Mouse (Mus musculus): ENCODE measurements around the gene Gpsm1. TPM values are rescaled to one million over a fixed set of nuclear protein-coding genes. Genes with fewer than 3 reads are reported as not detected.

The Gpsm1 gene
- polyA plus RNA-seq, 1 experiment from 2014 or later: 36.5 TPM

DNA sequence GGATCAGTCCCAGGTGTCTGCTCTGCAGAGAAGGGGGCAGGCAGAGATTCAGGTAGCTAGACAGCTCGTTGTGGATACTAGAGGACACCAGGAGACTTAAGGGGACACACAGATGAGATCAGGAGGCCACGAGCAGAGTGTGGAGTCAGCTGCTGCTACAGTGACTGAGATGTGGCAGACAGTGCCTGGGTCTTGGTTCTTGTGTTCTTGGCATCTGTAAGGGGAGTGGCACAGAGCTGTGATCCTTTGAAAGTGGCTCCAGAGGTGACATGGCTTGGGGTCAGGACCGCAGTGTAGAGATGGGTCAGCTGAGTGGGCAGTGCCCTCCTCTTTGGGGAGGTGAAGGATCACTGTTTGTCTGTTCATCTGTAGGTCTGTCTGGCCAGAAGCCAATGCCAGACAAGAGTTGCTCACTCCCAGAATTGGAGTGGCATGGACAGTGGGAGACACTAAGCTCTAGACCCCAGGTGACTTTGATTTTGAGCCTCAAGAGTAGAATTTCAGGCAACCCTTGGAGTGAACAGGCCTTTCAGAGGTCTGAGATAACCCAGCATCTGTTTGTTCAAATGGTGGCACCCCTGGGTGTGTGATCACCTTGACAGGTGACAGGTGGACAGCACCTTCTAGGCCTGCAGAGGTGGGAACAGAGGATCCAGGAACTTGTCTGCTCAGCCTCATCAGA is 2.8 kb downstream of the Gpsm1 start:
- H3K27me3 ChIP-seq (ENCODE audit: control insufficient read depth, insufficient read depth, low read length): no peaks in the 10 kb centered on the region
- no peaks in the 10 kb centered on the region for H3K9me3 ChIP-seq (ENCODE audit: control insufficient read depth, low read length)
- H3K36me3 ChIP-seq (ENCODE audit: control insufficient read depth, insufficient read depth, low read length): peaks cover 14% of the 10 kb centered on the region
- H3K27ac ChIP-seq (replicated peaks in 1 of 2; ENCODE audit: control insufficient read depth in 1 of 2, insufficient read depth in 1 of 2, low read depth in 2 of 2, low read length in 2 of 2): no peak overlapping the region
- 83% methylated on average over 3 of the region's 3 CpGs for WGBS
- ATAC-seq (ENCODE audit: insufficient number of reproducible peaks, insufficient read depth, low FRiP score, low read depth): no peak
- H3K4me1 ChIP-seq (ENCODE audit: control insufficient read depth in 2 of 2, insufficient read depth in 2 of 2, low read length in 2 of 2): peaks cover 39 to 50% of the 10 kb centered on the region in 2 experiments
- no peak overlapping the region for H3K4me2 ChIP-seq (ENCODE audit: low read length)
- H3K4me3 ChIP-seq (ENCODE audit: control insufficient read depth in 1 of 2, insufficient read depth in 1 of 2, low read depth in 1 of 2, low read length in 2 of 2): no peak overlapping the region
- H3K9ac ChIP-seq (ENCODE audit: low read length): peak overlapping the region; percentile 88

DNA sequence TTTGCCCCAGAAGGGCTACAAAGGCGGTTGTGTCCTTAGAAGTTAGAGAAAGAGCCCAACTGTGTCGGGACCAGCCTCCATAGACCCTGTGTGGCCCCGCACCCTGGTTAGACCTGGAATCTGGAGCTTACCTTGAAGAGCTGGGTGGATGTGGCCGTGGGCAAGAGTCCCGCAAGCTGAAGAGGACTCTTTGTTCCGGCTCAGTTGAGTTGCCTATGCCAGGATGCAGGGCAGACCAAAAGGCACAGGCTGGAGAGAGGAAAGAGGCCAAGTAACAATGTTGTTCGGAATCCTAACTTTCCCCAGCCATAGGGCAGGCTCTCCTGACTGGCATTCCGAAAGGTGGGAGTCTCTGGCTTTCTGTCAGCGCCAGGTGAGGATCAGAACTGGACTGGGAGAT is 3.8 kb downstream of the Gpsm1 start:
- H3K4me1 ChIP-seq (ENCODE audit: control insufficient read depth in 2 of 2, insufficient read depth in 2 of 2, low read length in 2 of 2): peaks cover 41 to 56% of the 10 kb centered on the region in 2 experiments
- no peak overlapping the region for H3K4me3 ChIP-seq (ENCODE audit: control insufficient read depth in 1 of 2, insufficient read depth in 1 of 2, low read depth in 1 of 2, low read length in 2 of 2)
- H3K4me2 ChIP-seq (ENCODE audit: low read length): no peak overlapping the region
- no peak overlapping the region for H3K27ac ChIP-seq (replicated peaks in 1 of 2; ENCODE audit: control insufficient read depth in 1 of 2, insufficient read depth in 1 of 2, low read depth in 2 of 2, low read length in 2 of 2)
- no peak for ATAC-seq (ENCODE audit: insufficient number of reproducible peaks, insufficient read depth, low FRiP score, low read depth)
- 89% methylated on average over 9 of the region's 9 CpGs for WGBS
- H3K9ac ChIP-seq (ENCODE audit: low read length): peak overlapping the region; percentile 27; the same call in 1 of the 2 replicates
- peaks cover 24% of the 10 kb centered on the region for H3K36me3 ChIP-seq (ENCODE audit: control insufficient read depth, insufficient read depth, low read length)
- no peaks in the 10 kb centered on the region for H3K27me3 ChIP-seq (ENCODE audit: control insufficient read depth, insufficient read depth, low read length)
- H3K9me3 ChIP-seq (ENCODE audit: control insufficient read depth, low read length): no peaks in the 10 kb centered on the region

DNA sequence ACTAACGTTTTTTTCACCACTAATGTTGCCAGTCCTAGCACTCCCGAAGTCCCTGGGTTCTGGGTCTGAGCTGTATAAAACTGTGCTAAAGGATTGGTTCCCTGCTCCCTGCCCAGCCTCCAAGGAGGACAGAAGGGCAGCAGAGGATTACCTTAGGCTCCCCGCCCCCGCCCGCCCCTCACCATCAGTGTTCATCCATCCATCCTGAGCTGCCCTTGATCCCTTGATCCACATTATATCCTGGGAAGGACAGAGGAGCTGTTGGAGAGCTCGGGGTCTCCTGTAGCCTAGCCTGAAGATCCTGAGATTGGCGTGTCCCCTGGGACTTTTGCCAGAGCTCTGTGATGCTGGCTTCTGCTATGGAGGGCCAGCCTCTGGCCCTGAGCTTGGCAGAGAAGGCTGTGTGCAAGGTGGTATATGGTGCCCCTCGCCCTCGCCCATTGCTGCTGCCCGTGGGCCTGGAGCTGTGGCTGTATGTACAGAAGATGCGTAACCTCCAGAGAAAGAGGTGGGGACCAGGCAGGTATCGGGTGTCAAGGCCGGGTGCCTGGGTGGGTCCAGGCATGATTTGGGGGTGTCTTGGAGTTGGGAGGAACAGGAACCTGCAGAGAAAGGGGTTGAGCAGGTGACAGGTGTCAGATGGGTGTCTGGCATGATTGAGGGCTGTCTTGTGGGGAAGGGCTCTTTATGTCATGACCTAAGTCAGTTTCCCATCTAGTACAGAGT is 4.4 kb downstream of the Gpsm1 start:
- no peak for ATAC-seq (ENCODE audit: insufficient number of reproducible peaks, insufficient read depth, low FRiP score, low read depth)
- H3K27ac ChIP-seq (replicated peaks in 1 of 2; ENCODE audit: control insufficient read depth in 1 of 2, insufficient read depth in 1 of 2, low read depth in 2 of 2, low read length in 2 of 2): no peak overlapping the region
- H3K4me3 ChIP-seq (ENCODE audit: control insufficient read depth in 1 of 2, insufficient read depth in 1 of 2, low read depth in 1 of 2, low read length in 2 of 2): no peak overlapping the region
- H3K4me1 ChIP-seq (ENCODE audit: control insufficient read depth in 2 of 2, insufficient read depth in 2 of 2, low read length in 2 of 2): peaks cover 35 to 58% of the 10 kb centered on the region in 2 experiments
- H3K4me2 ChIP-seq (ENCODE audit: low read length): no peak overlapping the region
- peaks cover 29% of the 10 kb centered on the region for H3K36me3 ChIP-seq (ENCODE audit: control insufficient read depth, insufficient read depth, low read length)
- whole genome bisulfite sequencing: 87% methylated on average over 13 of the region's 13 CpGs
- H3K9me3 ChIP-seq (ENCODE audit: control insufficient read depth, low read length): no peaks in the 10 kb centered on the region
- no peak overlapping the region; the same call in 1 of the 2 replicates for H3K9ac ChIP-seq (ENCODE audit: low read length)
- H3K27me3 ChIP-seq (ENCODE audit: control insufficient read depth, insufficient read depth, low read length): no peaks in the 10 kb centered on the region

DNA sequence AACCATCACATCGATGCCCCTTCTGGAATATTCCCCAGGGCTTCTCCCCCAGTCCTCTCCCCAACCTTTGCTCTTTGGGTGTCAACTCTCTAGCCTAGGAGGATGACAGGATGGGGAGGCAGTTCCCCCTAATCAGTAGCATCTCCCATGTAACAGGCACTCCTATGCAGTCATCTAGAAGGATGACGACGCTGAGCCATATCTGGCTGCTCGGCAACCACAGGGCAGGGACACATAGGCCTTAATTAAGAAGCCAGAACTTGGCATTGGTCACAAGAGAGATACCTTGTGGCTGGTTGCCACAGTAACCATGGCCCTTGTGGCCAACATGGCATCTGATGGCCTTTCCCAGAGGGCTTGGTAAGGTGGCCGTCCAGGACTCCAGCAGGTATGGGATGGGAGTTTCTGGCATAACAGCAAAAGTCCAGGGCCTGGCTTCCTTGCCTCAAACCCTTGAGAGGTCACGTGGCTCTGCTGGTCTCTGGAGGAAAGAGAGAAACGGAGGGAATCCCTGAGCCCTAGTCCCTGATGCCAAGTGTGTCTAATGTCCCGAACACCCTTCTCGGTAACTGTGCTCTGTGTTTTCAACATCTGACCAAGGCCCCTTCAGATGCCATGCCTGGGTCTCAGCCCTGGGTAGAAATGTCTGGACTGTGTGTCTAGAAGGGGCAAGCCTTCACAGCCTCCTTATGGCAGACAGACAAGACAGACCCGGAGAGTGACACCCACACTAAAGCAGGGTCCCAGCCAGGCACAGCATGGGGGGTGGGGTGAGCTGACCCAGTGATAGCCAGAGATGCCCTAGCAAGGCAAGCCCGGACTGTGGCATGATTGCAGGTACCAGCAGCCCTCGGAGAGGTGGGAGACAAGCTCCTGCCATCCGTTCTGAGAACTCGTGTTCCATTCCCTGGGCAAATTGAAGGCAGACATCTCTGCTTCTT is 5.2 kb downstream of the Gpsm1 start:
- 83% methylated on average over 14 of the region's 14 CpGs for WGBS
- no peak overlapping the region for H3K9ac ChIP-seq (ENCODE audit: low read length)

DNA sequence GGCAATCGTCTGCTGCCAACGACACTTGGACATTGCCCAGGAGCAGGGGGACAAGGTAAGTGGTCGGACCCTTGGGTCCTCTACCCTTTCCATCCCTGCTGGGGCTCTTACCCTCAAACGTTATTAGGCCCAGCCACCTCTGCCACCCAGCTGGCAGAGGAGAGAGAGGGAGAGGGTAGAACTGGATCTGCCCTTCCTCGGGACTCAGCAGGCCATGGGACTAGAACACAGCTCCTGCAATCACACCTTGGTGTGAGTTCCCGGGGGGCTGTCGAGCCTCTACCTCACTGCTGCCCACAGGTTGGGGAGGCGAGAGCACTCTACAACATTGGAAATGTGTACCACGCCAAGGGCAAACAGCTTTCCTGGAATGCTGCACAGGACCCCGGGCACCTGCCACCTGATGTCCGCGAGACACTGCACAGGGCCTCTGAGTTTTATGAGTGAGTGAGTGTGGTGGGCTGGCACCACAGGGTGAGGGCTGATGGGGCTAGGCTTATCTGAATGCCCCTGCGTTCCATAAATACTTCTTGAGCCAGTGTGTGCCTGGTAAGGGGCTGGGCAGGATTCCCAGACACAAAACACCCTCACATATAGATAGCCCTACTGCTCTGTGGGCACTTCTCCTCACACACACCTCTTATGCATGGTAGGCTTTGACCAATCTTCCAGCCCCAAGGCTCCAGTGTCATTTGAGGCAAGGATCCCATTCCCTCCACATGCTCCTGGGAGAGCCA is 8.4 kb downstream of the Gpsm1 start:
- Histone ChIP-seq H3K9me3 (ENCODE audit: control insufficient read depth, low read length) (no peaks in the 10 kb centered on the region), H3K27me3 (ENCODE audit: control insufficient read depth, insufficient read depth, low read length) (no peaks in the 10 kb centered on the region), H3K36me3 (ENCODE audit: control insufficient read depth, insufficient read depth, low read length) (peaks cover 63% of the 10 kb centered on the region), H3K4me1 (ENCODE audit: control insufficient read depth in 2 of 2, insufficient read depth in 2 of 2, low read length in 2 of 2) (peaks cover 16 to 38% of the 10 kb centered on the region in 2 experiments; a peak in 3 of 4 replicates), H3K4me3 (ENCODE audit: control insufficient read depth in 1 of 2, insufficient read depth in 1 of 2, low read depth in 1 of 2, low read length in 2 of 2) (no peak overlapping the region), H3K27ac (replicated peaks in 1 of 2; ENCODE audit: control insufficient read depth in 1 of 2, insufficient read depth in 1 of 2, low read depth in 2 of 2, low read length in 2 of 2) (peak overlapping the region in 1 of 2 experiments; percentile 55; a peak in 2 of 4 replicates), H3K4me2 (ENCODE audit: low read length) (no peak overlapping the region), H3K9ac (ENCODE audit: low read length) (peak overlapping the region; percentile 22)
- 0 out of 2 replicates have a peak, but pooled peaks have one; percentile 11 for ATAC-seq (ENCODE audit: insufficient number of reproducible peaks, insufficient read depth, low FRiP score, low read depth)
- WGBS: 82% methylated on average over 13 of the region's 13 CpGs

More for the DNA sequence above, 5.2 kb downstream of the Gpsm1 start:
- Histone ChIP-seq H3K4me2 (ENCODE audit: low read length) (no peak overlapping the region), H3K4me3 (ENCODE audit: control insufficient read depth in 1 of 2, insufficient read depth in 1 of 2, low read depth in 1 of 2, low read length in 2 of 2) (no peak overlapping the region), H3K36me3 (ENCODE audit: control insufficient read depth, insufficient read depth, low read length) (peaks cover 38% of the 10 kb centered on the region), H3K27me3 (ENCODE audit: control insufficient read depth, insufficient read depth, low read length) (no peaks in the 10 kb centered on the region), H3K27ac (replicated peaks in 1 of 2; ENCODE audit: control insufficient read depth in 1 of 2, insufficient read depth in 1 of 2, low read depth in 2 of 2, low read length in 2 of 2) (no peak overlapping the region), H3K4me1 (ENCODE audit: control insufficient read depth in 2 of 2, insufficient read depth in 2 of 2, low read length in 2 of 2) (peaks cover 36 to 63% of the 10 kb centered on the region in 2 experiments), H3K9me3 (ENCODE audit: control insufficient read depth, low read length) (no peaks in the 10 kb centered on the region)
- no peak for ATAC-seq (ENCODE audit: insufficient number of reproducible peaks, insufficient read depth, low FRiP score, low read depth)

DNA sequence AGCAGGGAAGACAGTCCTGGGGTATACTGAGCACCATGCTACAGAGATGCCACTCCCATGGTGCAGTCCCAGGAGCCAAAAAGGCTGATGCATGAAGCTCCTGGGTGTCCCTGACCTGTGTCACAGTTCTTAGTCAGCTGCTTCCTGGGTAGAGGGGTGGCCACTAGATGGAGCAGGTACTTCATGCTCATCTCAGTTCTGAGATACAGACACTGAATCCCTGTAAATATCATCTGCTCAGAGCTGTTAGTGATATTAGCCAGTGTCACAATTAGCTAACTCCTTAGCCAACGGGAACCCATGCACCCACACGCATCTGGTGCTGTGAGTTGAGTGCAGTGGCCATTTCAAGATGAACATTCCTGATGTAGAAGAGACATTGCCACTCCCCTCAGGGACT is 9.6 kb downstream of the Gpsm1 start:
- Histone ChIP-seq H3K9me3 (ENCODE audit: control insufficient read depth, low read length) (no peaks in the 10 kb centered on the region), H3K9ac (ENCODE audit: low read length) (no peak overlapping the region), H3K27me3 (ENCODE audit: control insufficient read depth, insufficient read depth, low read length) (no peaks in the 10 kb centered on the region), H3K27ac (replicated peaks in 1 of 2; ENCODE audit: control insufficient read depth in 1 of 2, insufficient read depth in 1 of 2, low read depth in 2 of 2, low read length in 2 of 2) (peak overlapping the region; percentile 27 to 59), H3K4me1 (ENCODE audit: control insufficient read depth in 2 of 2, insufficient read depth in 2 of 2, low read length in 2 of 2) (peaks cover 21 to 37% of the 10 kb centered on the region in 2 experiments; a peak in 3 of 4 replicates), H3K4me3 (ENCODE audit: control insufficient read depth in 1 of 2, insufficient read depth in 1 of 2, low read depth in 1 of 2, low read length in 2 of 2) (no peak overlapping the region), H3K36me3 (ENCODE audit: control insufficient read depth, insufficient read depth, low read length) (peaks cover 64% of the 10 kb centered on the region), H3K4me2 (ENCODE audit: low read length) (no peak overlapping the region)
- 0 out of 2 replicates have a peak, but pooled peaks have one; percentile 5 for ATAC-seq (ENCODE audit: insufficient number of reproducible peaks, insufficient read depth, low FRiP score, low read depth)
- WGBS: 30% methylated on average over 2 of the region's 2 CpGs

All from heart, embryonic 14.5 days (tissue).